Mouse (Mus musculus) liver, embryonic 16.5 days (tissue): ENCODE results near the gene Nt5c3b. TPM values are rescaled to one million over a fixed set of nuclear protein-coding genes. Genes with fewer than 3 reads are reported as not detected.
A peak's percentile ranks its signal among the peaks of the same experiment; 100 is the strongest.

Source experiments
- ATAC-seq: fragments of 200-750 bp; cut with Nextera tagmentation; 2 replicates; pipeline ENCODE4 v1.8.0; 2017; ENCODE audit warnings: low read depth, mild to moderate bottlenecking, moderate number of reproducible peaks, moderate library complexity
- H3K27ac ChIP-seq: fragments of 300-500 bp; sonication (generic); 2 replicates; pipeline ENCODE4 v1.5.1; 2014; ENCODE audit warnings: mild to moderate bottlenecking, low read length
- H3K27me3 ChIP-seq: fragments of 300-500 bp; sonication (generic); 2 replicates; pipeline ENCODE4 v1.6.1; 2014; ENCODE audit warnings: low read depth, low read length, mixed read lengths; ENCODE audit not compliant: control insufficient read depth, insufficient read depth
- H3K36me3 ChIP-seq: fragments of 300-500 bp; sonication (generic); 2 replicates; pipeline ENCODE4 v1.6.1; 2014; ENCODE audit warnings: mild to moderate bottlenecking; ENCODE audit not compliant: control insufficient read depth, insufficient read depth
- H3K4me1 ChIP-seq: fragments of 300-500 bp; sonication (generic); 2 replicates; pipeline ENCODE4 v1.6.1; 2014; ENCODE audit warnings: low read depth, low read length, mixed read lengths; ENCODE audit not compliant: control insufficient read depth
- H3K4me2 ChIP-seq: fragments of 300-500 bp; sonication (generic); 2 replicates; pipeline ENCODE4 v1.6.1; 2014; ENCODE audit warnings: low read depth, low read length, mixed read lengths
- H3K4me3 ChIP-seq: fragments of 300-500 bp; sonication (generic); 2 replicates; pipeline ENCODE4 v1.5.1; 2014; ENCODE audit warnings: low read depth, mild to moderate bottlenecking, low read length
- H3K9ac ChIP-seq: fragments of 300-500 bp; sonication (generic); 2 replicates; pipeline ENCODE4 v1.6.1; 2014; ENCODE audit warnings: low read depth, low read length
- H3K9me3 ChIP-seq: fragments of 300-500 bp; sonication (generic); replicated peaks from 2 replicates; pipeline ENCODE4 v1.6.1; 2016; ENCODE audit warnings: low read length; ENCODE audit not compliant: control insufficient read depth
- WGBS: fragments of 180-500 bp; shearing (Covaris S2); extraction: QIAGEN DNeasy Blood & Tissue Kit; methylation state at CpG from one replicate; pipeline ENCODE4 v1.1.7; 2014; ENCODE audit not compliant: insufficient replicate concordance; 5-methylcytosine and 5-hydroxymethylcytosine counted together
- polyA plus RNA-seq: library from polyadenylated mRNA; unstranded; fragments of >200 nt; fragmentation: Nextera tagmentation; extraction: Ambion mirVana; gene quantifications from 2 replicates; pipeline ENCODE4 v1.2.1, GENCODE M21; 2015

Nt5c3b gene
- polyA plus RNA-seq, 1 experiment from 2014 or later = 16.0 TPM

- H3K9ac ChIP-seq = no peak overlapping the region
- H3K27ac ChIP-seq = no peak overlapping the region
- peaks cover 49% of the 10 kb centered on the region for H3K4me1 ChIP-seq
- H3K36me3 ChIP-seq = no peaks in the 10 kb centered on the region
- H3K4me2 ChIP-seq = no peak overlapping the region
- peaks cover 11% of the 10 kb centered on the region for H3K27me3 ChIP-seq
- no peaks in the 10 kb centered on the region for H3K9me3 ChIP-seq
- WGBS = 52% methylated on average over 5 of the region's 5 CpGs
- no peak overlapping the region for H3K4me3 ChIP-seq
- ATAC-seq = no peak
Measured at GRCm38 (mm10) chr11:100392958-100393357, 48.6 kb downstream of the Nt5c3b start.

DNA sequence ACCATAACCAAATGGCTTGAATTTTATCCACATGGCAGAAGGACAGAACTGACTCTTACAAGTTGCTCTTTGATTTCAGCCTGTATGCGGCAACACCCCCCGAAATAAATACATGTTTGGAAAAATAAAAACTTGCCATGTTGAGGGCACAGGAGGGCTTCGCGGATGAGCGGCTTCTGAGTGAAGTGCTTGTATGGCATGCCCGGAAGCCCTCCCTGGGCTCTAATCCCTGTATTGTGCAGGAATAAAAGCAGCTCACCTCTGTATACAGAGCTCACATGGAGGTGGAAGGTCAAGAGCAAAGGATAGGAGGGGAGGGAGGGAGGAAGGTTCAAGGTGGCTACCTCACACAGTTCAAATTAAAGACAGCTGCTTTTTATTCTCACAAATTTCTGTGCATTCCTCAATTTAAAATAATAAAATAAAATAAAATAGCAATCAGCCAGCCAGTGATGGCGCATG lies 49.7 kb downstream of the Nt5c3b start:
- 83% methylated on average over 7 of the region's 7 CpGs for WGBS
- Histone ChIP-seq H3K36me3 (no peaks in the 10 kb centered on the region), H3K4me2 (no peak overlapping the region), H3K4me1 (peaks cover 50% of the 10 kb centered on the region), H3K9me3 (no peaks in the 10 kb centered on the region), H3K4me3 (no peak overlapping the region), H3K27ac (no peak overlapping the region), H3K27me3 (peaks cover 8% of the 10 kb centered on the region), H3K9ac (no peak overlapping the region)
- ATAC-seq = no peak

- peak; percentile 79 for ATAC-seq
- no peak overlapping the region for H3K27ac ChIP-seq
- H3K4me2 ChIP-seq = no peak overlapping the region
Measured at GRCm38 (mm10) chr11:100391081-100391883, 50.3 kb downstream of the Nt5c3b start.

GRCm38 (mm10) chr11:100389931-100390445 lies 51.6 kb downstream of the Nt5c3b start:
- Histone ChIP-seq H3K36me3 (no peaks in the 10 kb centered on the region), H3K9me3 (no peaks in the 10 kb centered on the region), H3K9ac (no peak overlapping the region), H3K4me2 (no peak overlapping the region), H3K4me1 (peaks cover 39% of the 10 kb centered on the region), H3K27ac (no peak overlapping the region), H3K27me3 (no peaks in the 10 kb centered on the region; the same call in 1 of the 2 replicates), H3K4me3 (no peak overlapping the region)
- no peak for ATAC-seq
- WGBS = 57% methylated on average over 8 of the region's 8 CpGs

More at GRCm38 (mm10) chr11:100391081-100391883, 50.3 kb downstream of the Nt5c3b start:
- H3K9me3 ChIP-seq = no peaks in the 10 kb centered on the region
- peaks cover 2% of the 10 kb centered on the region; the same call in 1 of the 2 replicates for H3K27me3 ChIP-seq
- H3K4me3 ChIP-seq = no peak overlapping the region
- no peaks in the 10 kb centered on the region for H3K36me3 ChIP-seq
- peaks cover 48% of the 10 kb centered on the region for H3K4me1 ChIP-seq
- H3K9ac ChIP-seq = no peak overlapping the region
- 54% methylated on average over 9 of the region's 9 CpGs for WGBS

DNA sequence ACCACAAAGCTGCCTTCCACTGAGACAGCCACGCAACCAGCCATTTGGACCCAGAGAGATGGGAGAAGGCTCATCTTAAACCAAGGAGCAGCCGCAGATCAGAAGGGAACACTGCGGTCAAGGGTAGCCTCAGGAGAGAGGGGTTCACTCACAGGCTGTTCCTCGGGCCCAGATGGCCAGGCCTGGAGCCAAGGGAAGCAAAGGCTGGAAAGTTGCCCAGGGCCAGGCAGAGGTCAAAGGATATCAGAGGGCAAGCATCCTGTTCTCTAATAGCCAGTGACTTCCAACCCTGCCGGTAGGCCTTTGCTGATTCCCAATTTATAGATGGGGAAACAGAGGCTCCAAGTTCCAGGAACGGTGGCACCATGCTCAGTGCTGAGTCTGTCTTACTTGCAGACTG lies 53.0 kb downstream of the Nt5c3b start:
- WGBS = 64% methylated on average over 6 of the region's 6 CpGs
- H3K4me1 ChIP-seq = peaks cover 26% of the 10 kb centered on the region

GRCm38 (mm10) chr11:100387589-100388375 lies 53.8 kb downstream of the Nt5c3b start:
- no peaks in the 10 kb centered on the region for H3K9me3 ChIP-seq
- WGBS = 49% methylated on average over 14 of the region's 14 CpGs
- no peak overlapping the region for H3K4me3 ChIP-seq
- no peak for ATAC-seq
- H3K4me1 ChIP-seq = peaks cover 26% of the 10 kb centered on the region
- H3K9ac ChIP-seq = no peak overlapping the region
- no peaks in the 10 kb centered on the region for H3K27me3 ChIP-seq
- no peak overlapping the region for H3K27ac ChIP-seq
- H3K4me2 ChIP-seq = no peak overlapping the region
- no peaks in the 10 kb centered on the region; the same call in 1 of the 2 replicates for H3K36me3 ChIP-seq

More for the DNA sequence above, 53.0 kb downstream of the Nt5c3b start:
- ATAC-seq = 0 out of 2 replicates have a peak, but pooled peaks have one; percentile 28
- Histone ChIP-seq H3K27ac (no peak overlapping the region), H3K9ac (no peak overlapping the region), H3K9me3 (no peaks in the 10 kb centered on the region), H3K4me2 (no peak overlapping the region), H3K27me3 (no peaks in the 10 kb centered on the region), H3K4me3 (no peak overlapping the region), H3K36me3 (no peaks in the 10 kb centered on the region)

DNA sequence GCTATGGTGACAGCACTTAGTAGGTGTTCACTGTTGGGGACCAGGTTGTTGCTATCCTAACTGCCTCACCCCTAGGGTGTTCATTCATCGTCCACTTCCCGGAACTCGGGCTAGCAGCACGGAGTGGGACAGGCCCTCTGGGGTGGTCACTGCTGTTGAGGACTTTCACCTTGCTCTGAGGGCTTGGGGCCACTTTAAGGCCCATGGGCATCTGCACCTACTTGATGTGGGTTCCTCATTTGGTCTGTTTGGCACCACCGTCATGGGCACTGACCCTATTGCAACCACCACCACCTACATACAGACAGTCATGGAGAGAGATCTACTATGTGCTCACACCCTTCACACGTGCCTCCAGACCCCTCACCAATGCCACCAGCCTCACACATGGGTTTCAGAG lies 54.5 kb downstream of the Nt5c3b start:
- H3K27me3 ChIP-seq = no peaks in the 10 kb centered on the region
- ATAC-seq = no peak
- H3K4me1 ChIP-seq = peaks cover 26% of the 10 kb centered on the region
- H3K27ac ChIP-seq = no peak overlapping the region
- no peak overlapping the region for H3K4me2 ChIP-seq
- H3K36me3 ChIP-seq = no peaks in the 10 kb centered on the region; the same call in 1 of the 2 replicates
- no peak overlapping the region for H3K4me3 ChIP-seq
- H3K9ac ChIP-seq = no peak overlapping the region
- 67% methylated on average over 6 of the region's 6 CpGs for WGBS
- no peaks in the 10 kb centered on the region for H3K9me3 ChIP-seq

- Histone ChIP-seq H3K4me3 (no peak overlapping the region), H3K27ac (no peak overlapping the region)
Measured at GRCm38 (mm10) chr11:100386586-100386985, 55.0 kb downstream of the Nt5c3b start.

More at GRCm38 (mm10) chr11:100386586-100386985, 55.0 kb downstream of the Nt5c3b start:
- no peak overlapping the region for H3K9ac ChIP-seq
- peaks cover 26% of the 10 kb centered on the region for H3K4me1 ChIP-seq
- 35% methylated on average over 5 of the region's 5 CpGs for WGBS
- no peaks in the 10 kb centered on the region; the same call in 1 of the 2 replicates for H3K36me3 ChIP-seq
- ATAC-seq = no peak
- H3K27me3 ChIP-seq = no peaks in the 10 kb centered on the region
- H3K9me3 ChIP-seq = no peaks in the 10 kb centered on the region
- H3K4me2 ChIP-seq = no peak overlapping the region
